Mouse (Mus musculus) thymus, adult 2 months (tissue): ENCODE measurements at regions not wholly inside any gene's neighbourhood (a gene's known extent, or its start where the extent isn't known, plus 50 kb on each side); places are given as distances from the start of the nearest gene placed in this dataset.

Source experiments
- DNase-seq: peaks from one replicate; pipeline ENCODE4 v3.0.0; 2021
- H3K27ac ChIP-seq: fragments of 200-500 bp; 2 replicates; pipeline ENCODE4 v1.5.1; 2012; ENCODE audit warnings: low read length, control low read depth; ENCODE audit not compliant: control insufficient read depth, insufficient read depth
- H3K27me3 ChIP-seq: fragments of 200-500 bp; 2 replicates; pipeline ENCODE4 v1.6.1; 2012; ENCODE audit warnings: mild to moderate bottlenecking, low read length, moderate library complexity, mixed read lengths; ENCODE audit not compliant: control insufficient read depth, insufficient read depth
- H3K36me3 ChIP-seq: fragments of 200-500 bp; 2 replicates; pipeline ENCODE4 v1.6.1; 2012; ENCODE audit warnings: mild to moderate bottlenecking, low read length, moderate library complexity; ENCODE audit not compliant: control insufficient read depth, insufficient read depth
- H3K4me1 ChIP-seq: fragments of 200-500 bp; replicated peaks from 2 replicates; pipeline ENCODE4 v1.6.1; 2012; ENCODE audit warnings: low read length; ENCODE audit not compliant: control insufficient read depth, insufficient read depth
- H3K4me3 ChIP-seq: fragments of 200-500 bp; 2 replicates; pipeline ENCODE4 v1.5.1; 2012; ENCODE audit warnings: mild to moderate bottlenecking, low read length, control low read depth, moderate library complexity; ENCODE audit not compliant: control insufficient read depth, insufficient read depth
- CTCF ChIP-seq: fragments of 200-500 bp; IDR thresholded peaks from 2 replicates; pipeline ENCODE4 v1.5.1; 2012; ENCODE audit warnings: mild to moderate bottlenecking, control low read depth, low read length, moderate library complexity, borderline replicate concordance; ENCODE audit not compliant: control insufficient read depth, poor library complexity, insufficient read depth; ENCODE audit errors: extremely low read depth
- POLR2A ChIP-seq: fragments of 200-500 bp; IDR thresholded peaks from 2 replicates; pipeline ENCODE4 v1.6.1; 2012; ENCODE audit warnings: mild to moderate bottlenecking, low read length, control low read depth, moderate library complexity; ENCODE audit not compliant: control insufficient read depth, poor library complexity, insufficient read depth; ENCODE audit errors: extremely low read depth
- WGBS: fragments of 180-500 bp; shearing (Covaris S2); methylation state at CpG from one replicate; pipeline ENCODE4 v1.1.7; 2018; 5-methylcytosine and 5-hydroxymethylcytosine counted together

DNA sequence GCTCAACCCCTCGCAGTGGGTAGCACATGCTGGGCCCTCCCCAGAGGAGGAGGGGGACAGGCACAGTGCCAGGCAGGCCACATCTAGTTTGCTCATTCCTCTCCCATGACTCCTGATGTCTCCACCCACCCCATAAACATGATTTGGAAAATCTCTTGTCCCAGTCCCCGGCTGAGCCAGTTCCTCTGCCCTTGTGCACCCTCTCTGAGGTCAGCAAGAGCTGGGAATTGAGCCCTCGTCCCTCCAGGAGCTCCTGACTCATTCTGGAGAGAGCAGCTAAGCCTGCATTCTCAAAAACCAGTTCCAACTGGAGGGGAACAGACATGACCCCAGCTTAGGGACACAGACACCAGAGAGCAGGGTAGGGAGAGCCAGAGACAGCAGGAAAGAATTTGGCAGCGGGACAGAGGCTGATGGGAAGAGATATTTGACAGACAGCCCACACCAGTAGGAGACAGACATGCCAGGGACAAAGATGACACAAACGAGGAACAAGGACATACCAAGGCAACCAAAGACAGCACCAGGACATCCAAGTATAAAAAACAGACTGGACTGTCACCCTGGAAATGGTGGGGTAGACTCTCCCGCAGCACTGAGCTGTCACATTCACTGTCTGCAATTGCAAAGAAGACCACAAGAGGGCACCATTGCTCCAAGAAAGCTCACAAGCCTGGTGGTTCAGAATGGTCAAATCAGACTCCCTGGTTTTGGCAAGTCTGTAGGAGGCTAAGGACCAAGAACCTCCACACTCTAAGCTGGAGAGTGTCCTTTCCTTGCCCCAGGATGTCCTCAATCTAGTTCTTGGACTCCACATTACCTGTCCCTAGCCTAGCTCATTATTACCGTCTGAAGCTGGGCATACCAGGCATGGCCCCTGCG is 58.8 kb upstream of the Thy1 start:
- no peaks in the 10 kb centered on the region for H3K36me3 ChIP-seq
- TF ChIP-seq POLR2A (no peak), CTCF (peak; percentile 24; the same call in 1 of the 2 replicates)
- peak; percentile 88 for DNase-seq
- peaks cover 30% of the 10 kb centered on the region for H3K4me1 ChIP-seq
- no peaks in the 10 kb centered on the region for H3K27me3 ChIP-seq
- 58% methylated on average over 8 of the region's 8 CpGs for WGBS
- no peak overlapping the region for H3K27ac ChIP-seq
- no peak overlapping the region for H3K4me3 ChIP-seq

DNA sequence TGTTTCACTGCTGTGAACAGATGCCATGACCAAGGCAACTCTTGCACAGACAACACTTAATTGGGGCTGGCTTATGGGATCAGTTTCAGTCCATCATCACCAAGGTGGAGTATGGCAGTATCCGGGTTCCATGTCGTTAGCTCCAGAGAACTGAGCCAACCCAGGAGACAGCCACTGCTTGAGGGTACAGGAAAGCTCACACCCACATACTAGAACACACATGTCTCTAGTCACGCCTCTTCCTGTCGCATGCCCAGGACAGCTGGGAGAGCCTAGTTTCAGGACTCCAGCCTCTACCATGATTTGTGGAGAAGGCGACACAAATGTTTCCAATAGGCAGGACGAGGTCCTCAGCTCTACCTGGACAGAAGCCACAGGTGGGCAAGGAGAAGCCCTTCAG is 55.2 kb upstream of the Thy1 start:
- Histone ChIP-seq H3K27me3 (no peaks in the 10 kb centered on the region), H3K36me3 (no peaks in the 10 kb centered on the region), H3K4me3 (no peak overlapping the region), H3K4me1 (peaks cover 41% of the 10 kb centered on the region), H3K27ac (no peak overlapping the region)
- WGBS, result 77% methylated on average over 6 of the region's 6 CpGs
- TF ChIP-seq POLR2A (no peak), CTCF (no peak)
- no peak for DNase-seq

DNA sequence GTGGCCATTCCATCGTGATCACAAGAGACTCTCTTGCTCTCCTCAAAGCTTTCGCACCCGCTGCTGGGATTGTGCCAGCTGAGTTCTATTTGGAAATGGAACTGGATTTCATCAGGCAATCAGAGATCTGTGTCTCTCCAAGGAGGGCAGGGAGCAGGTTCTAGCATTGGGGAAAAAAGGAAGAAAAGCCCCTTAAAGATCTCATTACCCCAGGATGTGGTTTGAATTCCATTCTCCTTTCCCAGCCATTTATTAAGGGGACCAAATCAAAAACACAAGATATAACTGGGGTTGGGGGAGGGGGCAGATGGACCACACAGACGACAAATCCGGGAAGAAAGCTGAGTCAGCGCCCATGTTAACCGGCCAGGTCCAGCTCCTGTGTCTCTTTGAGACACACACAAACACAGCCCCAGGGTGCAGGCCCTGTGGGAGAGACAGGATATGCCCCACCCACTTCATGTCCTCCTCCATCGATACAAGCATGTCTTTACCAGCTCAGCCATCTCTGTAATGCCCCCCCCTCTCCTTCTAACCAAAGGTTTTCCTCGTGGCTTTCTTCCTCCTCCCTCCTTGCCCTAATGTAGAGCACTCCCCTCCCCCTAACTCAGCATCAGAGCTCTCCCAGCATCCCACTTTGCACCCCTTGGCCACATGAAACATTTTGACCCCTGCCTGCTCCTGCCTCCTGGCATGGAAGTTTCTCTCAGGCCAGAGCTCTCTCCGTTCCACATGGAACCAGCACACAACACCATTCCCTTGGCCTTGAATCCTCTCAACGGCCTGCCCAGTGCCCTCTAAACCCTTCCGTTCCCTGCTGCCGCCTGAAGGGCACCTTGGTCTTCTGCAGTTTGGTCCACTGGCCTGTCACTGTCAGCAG is 54.0 kb upstream of the Thy1 start:
- Histone ChIP-seq H3K36me3 (no peaks in the 10 kb centered on the region), H3K27ac (no peak overlapping the region), H3K4me1 (peaks cover 53% of the 10 kb centered on the region), H3K4me3 (no peak overlapping the region), H3K27me3 (no peaks in the 10 kb centered on the region)
- no peak for DNase-seq
- TF ChIP-seq POLR2A, result no peak
- WGBS, result 66% methylated on average over 13 of the region's 13 CpGs

DNA sequence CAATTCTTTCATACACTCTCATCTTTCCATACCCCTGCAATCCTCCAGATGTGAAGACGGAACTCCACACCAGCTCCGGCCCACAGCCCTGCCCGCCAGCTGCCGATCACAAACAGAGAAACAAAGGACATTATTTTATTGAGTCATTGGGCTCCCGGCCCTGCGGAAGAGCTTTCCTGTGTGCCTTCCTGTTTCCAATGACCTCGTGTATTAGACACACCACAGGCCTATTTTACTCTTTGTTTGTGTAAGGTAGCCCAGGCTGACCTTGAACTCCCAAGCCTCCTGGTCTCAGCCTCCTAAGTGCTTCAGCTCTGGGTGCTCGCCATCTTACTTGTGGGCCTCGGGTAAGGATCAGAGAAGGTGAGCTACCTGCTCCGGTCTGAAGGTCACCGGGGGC is 53.1 kb upstream of the Thy1 start:
- Histone ChIP-seq H3K4me3 (no peak overlapping the region), H3K4me1 (peaks cover 51% of the 10 kb centered on the region), H3K27me3 (no peaks in the 10 kb centered on the region), H3K27ac (no peak overlapping the region), H3K36me3 (no peaks in the 10 kb centered on the region)
- DNase-seq, result no peak
- 90% methylated on average over 11 of the region's 11 CpGs for WGBS
- TF ChIP-seq CTCF (no peak), POLR2A (no peak)

DNA sequence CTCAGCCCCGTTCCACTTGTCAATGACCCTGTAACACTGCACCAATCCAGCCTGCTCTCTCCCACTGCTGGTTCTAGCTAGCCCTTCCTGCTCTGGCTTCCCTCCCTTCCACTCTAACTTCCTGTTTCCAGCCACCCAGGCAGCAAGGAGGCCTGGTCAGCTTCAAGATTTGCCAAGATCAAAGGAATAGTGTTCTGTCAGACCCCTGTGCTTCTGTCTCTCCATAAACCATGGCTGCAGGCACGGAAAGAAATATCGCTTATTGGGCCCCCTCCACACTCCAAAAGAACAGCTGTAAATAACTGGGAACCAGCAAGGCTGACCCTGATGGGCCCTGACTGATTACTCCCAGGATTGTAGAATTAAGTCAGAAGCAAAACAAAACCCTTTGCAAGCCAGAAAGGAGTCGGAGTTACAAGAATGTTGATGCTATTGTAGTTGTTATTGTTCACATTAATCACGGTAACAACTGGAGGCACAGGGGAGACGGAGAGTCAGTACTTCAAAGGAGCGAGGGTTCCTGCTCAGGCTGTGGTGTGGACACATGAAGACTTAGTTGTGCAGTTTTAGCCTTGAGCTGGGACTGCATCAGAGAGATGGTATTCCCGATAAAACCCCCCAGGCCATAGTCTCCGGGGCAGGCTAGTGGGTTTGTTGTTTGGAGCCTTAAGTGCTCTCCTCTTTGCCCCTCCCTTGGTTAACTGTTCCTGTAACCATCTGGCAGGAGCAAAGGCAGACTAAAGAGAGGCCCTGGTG is 49.8 kb upstream of the Thy1 start:
- no peak for DNase-seq
- H3K27me3 ChIP-seq, result no peaks in the 10 kb centered on the region
- 55% methylated on average over 9 of the region's 9 CpGs for WGBS
- no peak overlapping the region for H3K4me3 ChIP-seq
- TF ChIP-seq POLR2A (no peak), CTCF (no peak)
- H3K4me1 ChIP-seq, result peaks cover 35% of the 10 kb centered on the region
- no peaks in the 10 kb centered on the region for H3K36me3 ChIP-seq
- no peak overlapping the region for H3K27ac ChIP-seq
